ENCODE assay signal across 18 mouse cellular contexts in genomic region chr17:79616621-79617020, GRCm38 (mm10).
"Had no signal": no experiment of that assay in that cellular context is flagged by ENCODE, and none has a peak within 500 bp of the region (broad histone marks: within the 10 kb centered on the region; RNA-seq: fewer than 3 reads in every experiment).

No protein-coding gene starts in this region.

- H3K9me3 ChIP-seq: limb, embryonic 15.5 days; megakaryocyte, embryonic 14.5 days; midbrain, embryonic 15.5 days; neural tube, embryonic 13.5 days; stomach, embryonic 15.5 days had no signal

- H3K9ac ChIP-seq: limb, embryonic 15.5 days; liver, embryonic 14.5 days; midbrain, embryonic 15.5 days; neural tube, embryonic 13.5 days; stomach, embryonic 15.5 days had no signal

- DNase-seq: kidney, adult 18-20 months; kidney, postnatal 10 days; kidney, postnatal 4 days; left cerebral cortex, postnatal 4 days; lung, adult 18-20 months; lung, postnatal 4 days; retina, postnatal 1 day; right cerebral cortex, postnatal 14 days; thymus, adult 2 months; thymus, postnatal 36 days had no signal

- H3K4me2 ChIP-seq: limb, embryonic 15.5 days; midbrain, embryonic 11.5 days; midbrain, embryonic 15.5 days; stomach, embryonic 15.5 days had no signal

- H3K4me1 ChIP-seq: stomach, embryonic 15.5 days had no signal

- ATAC-seq: midbrain, embryonic 15.5 days had no signal

- H3K27ac ChIP-seq: layer of hippocampus, adult 2 months; limb, embryonic 15.5 days; liver, embryonic 14.5 days; midbrain, embryonic 15.5 days; neural tube, embryonic 13.5 days; stomach, embryonic 15.5 days had no signal

- H3K27me3 ChIP-seq: limb, embryonic 15.5 days; megakaryocyte, embryonic 14.5 days; midbrain, embryonic 15.5 days; neural tube, embryonic 13.5 days; stomach, embryonic 15.5 days had no signal

- H3K4me3 ChIP-seq: layer of hippocampus, adult 2 months; limb, embryonic 15.5 days; megakaryocyte, embryonic 14.5 days; midbrain, embryonic 15.5 days; neural tube, embryonic 13.5 days; stomach, embryonic 15.5 days had no signal

- H3K36me3 ChIP-seq: limb, embryonic 15.5 days; midbrain, embryonic 15.5 days; neural tube, embryonic 13.5 days; stomach, embryonic 15.5 days had no signal
